Mouse (Mus musculus) natural killer cell, adult 2 months (primary cell): ENCODE measurements around the gene Gbx1.
A peak's percentile ranks its signal among the peaks of the same experiment; 100 is the strongest.

Experiments
- DNase-seq, 2 experiments: peaks; one replicate each; pipeline ENCODE4 v3.0.0; 2022; ENCODE audit warnings: low spot score in 2 of 2

Gbx1 gene

GRCm38 (mm10) chr5:24525360-24526189 lies 1.4 kb downstream of the Gbx1 start:
- no peak for DNase-seq

- DNase-seq = no peak
Observed at GRCm38 (mm10) chr5:24524522-24524921, 2.5 kb downstream of the Gbx1 start.

- DNase-seq = no peak
Observed at GRCm38 (mm10) chr5:24523806-24524205, 3.2 kb downstream of the Gbx1 start.

GRCm38 (mm10) chr5:24521366-24521765 lies 5.6 kb downstream of the Gbx1 start:
- no peak for DNase-seq

DNA sequence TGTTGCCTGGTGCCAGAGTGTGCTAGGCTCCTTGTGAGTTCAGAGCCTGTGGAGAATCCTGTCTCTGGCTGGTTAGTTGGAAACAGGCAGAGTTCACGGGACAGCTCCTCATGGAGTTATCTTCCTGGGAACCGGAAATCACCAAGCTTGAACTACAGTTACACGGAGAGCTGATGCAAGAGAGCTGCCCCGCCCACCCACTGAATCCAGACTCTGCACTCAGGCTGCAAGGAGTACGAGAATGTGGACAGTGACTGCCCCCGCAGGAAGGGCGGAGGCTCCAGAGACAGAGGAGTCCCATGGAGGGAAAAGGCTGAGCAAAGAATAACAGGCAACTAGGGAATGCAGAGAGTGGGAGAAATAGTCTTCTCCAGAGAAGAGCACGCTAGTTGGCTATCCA lies 14.7 kb downstream of the Gbx1 start:
- no peak for DNase-seq

DNA sequence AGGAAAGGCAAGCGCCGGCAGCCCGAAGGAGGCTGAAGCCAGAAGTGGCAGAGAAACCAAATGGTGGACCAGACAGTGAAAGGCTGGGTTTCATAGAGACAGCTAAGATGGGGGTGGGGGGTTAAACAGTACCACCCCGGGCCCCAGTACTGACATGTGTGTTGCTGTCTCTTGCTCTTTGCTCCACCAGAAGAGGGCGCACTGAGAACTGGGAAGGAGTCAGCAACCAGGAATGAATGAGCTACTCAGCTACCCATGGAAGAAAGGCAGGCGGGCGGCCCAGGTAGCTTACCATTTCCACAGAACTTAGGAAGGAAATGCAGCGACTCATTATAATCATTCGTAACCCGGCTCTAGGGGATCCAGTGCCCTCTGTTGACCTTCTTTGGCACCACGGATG lies 16.4 kb downstream of the Gbx1 start:
- DNase-seq = peak in 1 of 2 experiments; percentile 21

- DNase-seq = no peak
Observed at GRCm38 (mm10) chr5:24508406-24508805, 18.6 kb downstream of the Gbx1 start.

GRCm38 (mm10) chr5:24505513-24505912 lies 21.5 kb downstream of the Gbx1 start:
- peak in 1 of 2 experiments; percentile 24 for DNase-seq

DNA sequence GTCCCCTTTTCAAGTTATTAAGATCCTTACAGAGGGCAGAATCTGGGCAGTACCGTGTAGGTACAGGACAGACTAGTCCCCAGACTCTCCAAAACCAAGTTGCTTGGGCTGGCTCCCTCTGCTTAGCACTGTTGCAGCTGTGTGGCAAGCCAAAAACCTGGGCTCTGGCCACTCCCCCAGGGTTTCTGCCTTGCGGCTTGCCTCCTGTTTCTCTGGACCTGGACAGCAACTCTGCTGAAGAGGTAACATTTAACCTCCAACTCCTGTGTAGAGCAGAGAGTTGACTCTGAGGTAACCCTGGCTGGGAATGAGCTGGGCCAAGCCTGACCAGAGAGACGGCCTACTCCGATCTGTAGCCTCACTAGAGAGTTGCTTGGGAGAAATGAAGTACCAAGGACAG lies 24.2 kb downstream of the Gbx1 start:
- DNase-seq = no peak

GRCm38 (mm10) chr5:24500851-24501250 lies 26.2 kb downstream of the Gbx1 start:
- DNase-seq = no peak

GRCm38 (mm10) chr5:24499113-24499512 lies 27.9 kb downstream of the Gbx1 start:
- no peak for DNase-seq

- DNase-seq = no peak
Observed at GRCm38 (mm10) chr5:24497526-24497925, 29.5 kb downstream of the Gbx1 start.

GRCm38 (mm10) chr5:24496756-24497155 lies 30.2 kb downstream of the Gbx1 start:
- no peak for DNase-seq

- DNase-seq = no peak
Observed at GRCm38 (mm10) chr5:24495019-24495418, 32.0 kb downstream of the Gbx1 start.

GRCm38 (mm10) chr5:24492546-24493285 lies 34.3 kb downstream of the Gbx1 start:
- DNase-seq = no peak

DNA sequence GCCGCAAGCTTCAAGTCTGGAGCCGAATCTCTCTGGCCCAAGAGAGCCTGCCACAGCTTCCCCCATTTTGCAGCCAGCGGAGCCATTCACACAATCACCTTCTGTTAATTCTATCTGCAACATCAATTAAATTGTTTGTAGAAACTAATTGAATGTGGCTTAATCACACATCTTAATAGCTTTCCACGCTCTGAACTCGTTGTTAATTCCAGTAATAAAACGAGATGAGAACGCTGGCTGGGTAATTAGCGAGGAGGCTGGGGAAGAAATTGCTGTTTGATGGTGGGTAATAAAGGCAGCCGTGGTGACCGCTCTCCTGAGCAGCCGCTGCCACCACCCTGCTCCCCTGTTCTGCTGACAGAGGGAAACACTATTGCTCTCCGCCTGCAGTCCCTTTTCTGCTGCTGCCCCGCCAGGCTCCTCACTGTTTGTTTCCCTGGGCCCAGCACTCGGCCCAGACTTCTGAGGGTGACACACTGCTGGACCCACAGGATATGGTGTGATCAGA lies 36.5 kb downstream of the Gbx1 start:
- DNase-seq = no peak

DNA sequence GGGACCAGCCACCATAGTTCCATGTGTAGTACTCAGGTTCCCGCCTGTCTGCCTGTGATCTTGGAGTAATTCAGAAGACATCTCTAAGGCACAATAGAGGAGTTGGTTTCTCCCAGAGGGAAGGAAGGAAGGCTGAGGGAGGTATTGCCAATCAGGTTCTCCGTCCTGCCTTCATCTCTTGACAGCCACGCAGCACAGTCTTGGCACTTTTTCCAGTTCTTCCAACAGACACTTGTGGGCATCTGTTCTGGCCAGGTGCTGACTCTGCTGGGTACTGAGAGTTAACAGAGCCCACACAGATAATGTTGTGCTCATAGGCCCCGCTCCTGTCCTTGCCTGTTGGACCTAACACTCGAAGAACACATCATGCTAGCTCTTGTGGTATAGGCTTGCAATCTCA lies 40.3 kb downstream of the Gbx1 start:
- DNase-seq = no peak

- DNase-seq = peak; percentile 41 to 64
Observed at GRCm38 (mm10) chr5:24486097-24486496, 40.9 kb downstream of the Gbx1 start.

GRCm38 (mm10) chr5:24484963-24485362 lies 42.0 kb downstream of the Gbx1 start:
- DNase-seq = no peak

- DNase-seq = peak; percentile 13 to 29
Observed at GRCm38 (mm10) chr5:24483326-24483725, 43.7 kb downstream of the Gbx1 start.

DNA sequence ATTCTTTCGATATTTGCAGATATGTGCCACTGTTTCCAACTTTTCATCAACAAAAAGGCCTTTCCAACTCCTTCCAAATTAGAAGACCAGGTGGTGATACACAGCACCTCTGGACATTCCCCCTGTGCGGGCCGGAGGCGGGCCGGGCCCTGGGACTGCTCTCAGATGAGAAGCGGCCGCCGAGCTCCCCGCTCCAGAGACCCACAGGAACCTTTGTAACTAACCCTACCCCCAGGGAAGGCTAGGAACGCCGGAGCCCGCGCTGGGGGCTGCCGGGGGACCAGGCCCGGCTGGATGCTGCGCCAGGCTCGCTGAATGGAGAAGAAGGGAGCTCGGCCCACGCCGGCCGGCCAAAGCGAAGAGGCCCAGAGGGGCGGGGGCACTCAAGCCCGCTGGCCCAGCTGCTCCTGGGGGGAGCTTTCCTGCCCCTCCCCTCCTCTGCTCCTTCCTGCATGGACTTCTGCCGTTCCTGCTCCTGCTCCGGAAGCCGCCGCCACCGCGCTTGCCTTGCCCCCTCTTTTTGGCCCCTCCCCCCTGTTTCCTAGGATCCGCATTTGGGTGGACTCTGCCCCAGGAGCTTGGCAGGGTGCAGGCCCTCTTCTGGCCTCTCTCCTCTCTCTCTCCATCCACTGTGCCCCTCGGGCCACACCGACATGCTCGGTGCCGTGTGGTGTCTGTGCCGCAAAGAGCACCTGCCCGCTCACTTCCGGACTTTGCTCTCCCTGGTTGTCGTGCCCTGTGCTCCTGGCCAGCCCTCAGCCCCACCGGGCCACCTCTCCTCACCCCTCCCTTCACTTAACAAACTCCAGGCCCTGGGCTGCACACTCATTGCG lies 44.5 kb downstream of the Gbx1 start:
- DNase-seq = no peak

GRCm38 (mm10) chr5:24481647-24482046 lies 45.4 kb downstream of the Gbx1 start:
- no peak for DNase-seq
